ENCODE assay signal across 11 mouse cellular contexts in the genomic region with DNA sequence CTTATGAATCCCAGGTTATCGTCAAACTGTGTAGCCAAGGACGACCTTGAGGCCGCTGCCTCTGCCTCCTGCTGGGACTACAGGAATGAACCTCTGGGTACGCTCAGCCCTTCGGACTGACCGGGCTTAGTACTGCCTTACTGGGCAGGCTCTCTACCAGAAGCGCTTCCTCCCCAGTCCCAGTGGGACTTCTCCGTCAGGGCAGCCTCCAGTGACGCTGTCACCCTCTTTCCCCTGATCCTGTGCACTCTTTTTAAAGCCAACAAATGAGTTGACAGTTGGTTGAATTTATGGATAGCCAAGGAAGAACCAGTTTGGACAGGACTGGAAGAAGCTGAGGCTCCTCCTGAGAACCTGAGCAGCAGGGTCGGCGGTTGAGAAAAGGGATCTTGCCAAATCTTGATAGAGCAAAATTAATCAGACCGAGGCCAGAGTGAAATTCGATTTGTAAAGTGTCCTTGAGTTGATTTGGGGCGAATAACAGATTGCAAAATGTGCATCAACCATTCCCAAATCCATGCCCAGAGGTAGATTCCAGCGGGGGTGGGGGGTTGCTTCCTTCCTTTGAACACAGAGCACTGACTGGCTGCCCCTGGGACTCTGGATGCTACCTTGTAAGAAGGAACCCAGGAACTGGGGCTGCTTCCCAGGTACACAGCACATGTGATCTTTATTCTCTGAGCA. TPM values are rescaled to one million over a fixed set of nuclear protein-coding genes. Genes with fewer than 3 reads are reported as not detected.
DNase-seq lines count a peak whose midpoint lies in the region.
"Had no signal": no experiment of that assay in that cellular context is flagged by ENCODE, and none has a peak within 500 bp of the region (broad histone marks: within the 10 kb centered on the region; RNA-seq: fewer than 3 reads in every experiment).

No protein-coding gene starts in this region.

- intact Hi-C loops in heart, postnatal 10 days (cut with DNase I) = loop anchor here (1.0 kb wide), 2 partner anchors 12 to 25 kb away; no protein-coding TSS in a partner anchor

- peak; percentile 98 for DNase-seq in heart, adult 11 months
- DNase-seq in heart, adult 8-10 months (ENCODE audit: low spot score) = no peak
- peak; percentile 50 for DNase-seq in lung, postnatal 10 days
- DNase-seq in lung, postnatal 4 days = no peak
- DNase-seq in heart, postnatal 10 days = peak; percentile 60 to 61
- DNase-seq in skeletal muscle tissue, adult 2 months (ENCODE audit: low read depth, low spot score) = peak; percentile 48
- DNase-seq in cerebellum, adult 11 months = no peak
- DNase-seq in left cerebral cortex, adult 18-20 months (ENCODE audit: low spot score in 2 of 2) = no peak
- DNase-seq: cerebellum, adult 8-10 months; thymus, postnatal 25 days had no signal

RNA-seq across cellular contexts. Expression of gene Fam166b, which starts 9.8 kb away (rescaled TPM):
- not detected for total RNA-seq in heart, adult 8-10 months (2022)
- under 1 TPM in 1 of 2 experiments, not detected in 1; 0.62 TPM for total RNA-seq in heart, postnatal 10 days (2021)
- total RNA-seq in left cerebral cortex, adult 18-20 months (2021) = 1 to 10 TPM in 1 of 2 experiments, under 1 TPM in 1; 0.82 to 1.2 TPM
- total RNA-seq: heart, postnatal 36 days had no signal

RNA-seq across cellular contexts. Expression of gene Tesk1, which starts 22.6 kb away (rescaled TPM):
- 10 to 100 TPM; 31.3 to 38.2 (median 35.2) TPM for total RNA-seq in heart, adult 8-10 months (2022)
- 10 to 100 TPM; 42.3 to 42.6 TPM for total RNA-seq in heart, postnatal 10 days (2021)
- total RNA-seq in left cerebral cortex, adult 18-20 months (2021) = 10 to 100 TPM; 90.6 to 96.5 TPM

RNA-seq across cellular contexts. Expression of gene Cd72, which starts 35.3 kb away (rescaled TPM):
- total RNA-seq in heart, adult 8-10 months (2022) = 1 to 10 TPM in 1 of 4 experiments, under 1 TPM in 3; 0.24 to 1.1 (median 0.69) TPM
- total RNA-seq in heart, postnatal 10 days (2021) = under 1 TPM; 0.45 to 0.60 TPM
- 1 to 10 TPM in 1 of 2 experiments, under 1 TPM in 1; 0.84 to 1.3 TPM for total RNA-seq in left cerebral cortex, adult 18-20 months (2021)

RNA-seq across cellular contexts. Expression of gene Rusc2, which starts 37.3 kb away (rescaled TPM):
- 10 to 100 TPM; 47.4 to 58.6 (median 48.9) TPM for total RNA-seq in heart, adult 8-10 months (2022)
- 10 to 100 TPM; 42.9 to 61.4 TPM for total RNA-seq in heart, postnatal 10 days (2021)
- total RNA-seq in left cerebral cortex, adult 18-20 months (2021) = 100 to 1,000 TPM; 128 to 146 TPM

Comparison
In these comparisons a context has a peak if more than half of its experiments do, and no peak if none do; other contexts are left out.
1. DNase-seq: peak in heart, adult 11 months (single experiment), lung, postnatal 10 days (single experiment), heart, postnatal 10 days (2 of 2) and skeletal muscle tissue, adult 2 months (single experiment); none in heart, adult 8-10 months (single experiment), lung, postnatal 4 days (0 of 2), cerebellum, adult 11 months (single experiment) and left cerebral cortex, adult 18-20 months (0 of 2).